Mouse (Mus musculus) CH12.LX (cell line): ENCODE results near the gene Vmn1r31. TPM values are rescaled to one million over a fixed set of nuclear protein-coding genes. Genes with fewer than 3 reads are reported as not detected.

ENCODE experiments used
- DNase-seq: peaks from one replicate; pipeline ENCODE4 v3.0.0-alpha.2; 2013; ENCODE audit errors: extremely low read depth
- H3K27ac ChIP-seq: 2 replicates; pipeline ENCODE4 v1.5.1; 2012; ENCODE audit warnings: low read depth, mild to moderate bottlenecking, control low read depth, moderate library complexity; ENCODE audit not compliant: insufficient read depth
- H3K27me3 ChIP-seq: replicated peaks from 2 replicates; pipeline ENCODE3; 2012; ENCODE audit warnings: inconsistent platforms
- H3K36me3 ChIP-seq, 2 experiments: replicated peaks in 1 of 2; 2 replicates each; pipeline versions ENCODE3 to v1.6.1; 2012; ENCODE audit warnings: inconsistent platforms in 1 of 2, low read length in 1 of 2, mild to moderate bottlenecking in 1 of 2, mixed read lengths in 1 of 2, moderate library complexity in 1 of 2; ENCODE audit not compliant: control insufficient read depth in 1 of 2, insufficient read depth in 1 of 2
- H3K4me1 ChIP-seq, 2 experiments: 2 replicates each; pipeline ENCODE4 v1.6.1; 2012; ENCODE audit warnings: inconsistent platforms in 1 of 2, moderate library complexity in 1 of 2; ENCODE audit not compliant: insufficient read depth in 2 of 2, control insufficient read depth in 1 of 2
- H3K4me2 ChIP-seq: 2 replicates; pipeline ENCODE4 v1.6.1; 2012; ENCODE audit warnings: low read depth, mild to moderate bottlenecking, control low read depth; ENCODE audit not compliant: poor library complexity, insufficient read depth, severe bottlenecking
- H3K4me3 ChIP-seq, 3 experiments: fragments of 150-350 bp in 1 of 3; sonication (generic) in 1 of 3; replicated peaks in 1 of 3; 2 replicates each; pipeline versions ENCODE3 to v1.5.1; 2011 to 2012; ENCODE audit warnings: low read depth in 2 of 3, low read length in 2 of 3, mild to moderate bottlenecking in 2 of 3, moderate library complexity in 2 of 3, control low read depth in 1 of 3, improper control_type of control experiment in 1 of 3, inconsistent platforms in 1 of 3, mixed read lengths in 1 of 3; ENCODE audit not compliant: poor library complexity in 1 of 3
- H3K79me2 ChIP-seq: replicated peaks from 2 replicates; pipeline ENCODE4 v1.6.1; 2012; ENCODE audit warnings: mild to moderate bottlenecking, moderate library complexity; ENCODE audit not compliant: control insufficient read depth, poor library complexity, insufficient read depth, severe bottlenecking; ENCODE audit errors: extremely low read depth
- H3K9ac ChIP-seq: 2 replicates; pipeline ENCODE4 v1.6.1; 2012; ENCODE audit warnings: low read depth, mild to moderate bottlenecking, control low read depth, moderate library complexity; ENCODE audit not compliant: insufficient read depth
- H3K9me3 ChIP-seq: replicated peaks from 2 replicates; pipeline ENCODE3; 2012; ENCODE audit warnings: low read length, inconsistent platforms, mixed read lengths
- CHD1 ChIP-seq: IDR thresholded peaks from 2 replicates; pipeline ENCODE4 v1.6.1; 2012; ENCODE audit warnings: low read depth, low read length, improper control_type of control experiment, inconsistent platforms
- E2F4 ChIP-seq: IDR thresholded peaks from 2 replicates; pipeline ENCODE4 v1.6.1; 2011; ENCODE audit warnings: low read depth, low read length, improper control_type of control experiment; ENCODE audit not compliant: insufficient replicate concordance
- ELF1 ChIP-seq: IDR thresholded peaks from 2 replicates; pipeline ENCODE4 v1.6.1; 2014; ENCODE audit warnings: low read depth, mild to moderate bottlenecking, inconsistent platforms, low read length, improper control_type of control experiment
- EP300 ChIP-seq: IDR thresholded peaks from 2 replicates; pipeline ENCODE4 v1.6.1; 2011; ENCODE audit warnings: low read length, improper control_type of control experiment
- GABPA ChIP-seq: IDR thresholded peaks from 2 replicates; pipeline ENCODE4 v1.6.1; 2012; ENCODE audit warnings: low read depth, low read length, improper control_type of control experiment, inconsistent platforms; ENCODE audit not compliant: insufficient replicate concordance
- JUN ChIP-seq: IDR thresholded peaks from 2 replicates; pipeline ENCODE4 v1.6.1; 2011; ENCODE audit warnings: low read depth, mild to moderate bottlenecking, low read length, improper control_type of control experiment, moderate library complexity; ENCODE audit not compliant: insufficient read depth
- JUND ChIP-seq: conservative IDR thresholded peaks from 2 replicates; pipeline ENCODE4 v1.6.1; 2011; ENCODE audit warnings: low read depth, low read length, improper control_type of control experiment
- KAT2A ChIP-seq: IDR thresholded peaks from 2 replicates; pipeline ENCODE4 v1.6.1; 2012; ENCODE audit warnings: low read length, improper control_type of control experiment, inconsistent platforms; ENCODE audit not compliant: insufficient replicate concordance
- MAFK ChIP-seq: IDR thresholded peaks from 2 replicates; pipeline ENCODE4 v1.6.1; 2011; ENCODE audit warnings: low read length, improper control_type of control experiment; ENCODE audit not compliant: insufficient replicate concordance
- MAX ChIP-seq: IDR thresholded peaks from 2 replicates; pipeline ENCODE4 v1.6.1; 2011; ENCODE audit warnings: low read length, improper control_type of control experiment
- MAZ ChIP-seq: IDR thresholded peaks from 2 replicates; pipeline ENCODE4 v1.6.1; 2012; ENCODE audit warnings: low read depth, mild to moderate bottlenecking, inconsistent platforms, low read length, improper control_type of control experiment, moderate library complexity
- MEF2A ChIP-seq: IDR thresholded peaks from 2 replicates; pipeline ENCODE4 v1.6.1; 2014; ENCODE audit warnings: low read depth, mild to moderate bottlenecking, inconsistent platforms, low read length, improper control_type of control experiment, borderline replicate concordance
- MXI1 ChIP-seq: IDR thresholded peaks from 2 replicates; pipeline ENCODE4 v1.6.1; 2011; ENCODE audit warnings: mild to moderate bottlenecking, low read depth, low read length, improper control_type of control experiment
- NELFE ChIP-seq: IDR thresholded peaks from 2 replicates; pipeline ENCODE4 v1.6.1; 2011; ENCODE audit warnings: low read depth, low read length, improper control_type of control experiment
- NRF1 ChIP-seq: IDR thresholded peaks from 2 replicates; pipeline ENCODE4 v1.6.1; 2014; ENCODE audit warnings: low read depth, mild to moderate bottlenecking, inconsistent platforms, low read length, improper control_type of control experiment, moderate library complexity
- PAX5 ChIP-seq: IDR thresholded peaks from 2 replicates; pipeline ENCODE4 v1.6.1; 2012; ENCODE audit warnings: low read length, inconsistent platforms, mixed read lengths
- POLR2A ChIP-seq: IDR thresholded peaks from 2 replicates; pipeline ENCODE4 v1.6.1; 2011; ENCODE audit warnings: low read depth, mild to moderate bottlenecking, improper control_type of control experiment, low read length
- POLR2AphosphoS2 ChIP-seq: IDR thresholded peaks from 2 replicates; pipeline ENCODE4 v1.6.1; 2011; ENCODE audit warnings: low read depth, low read length, improper control_type of control experiment
- SMC3 ChIP-seq: IDR thresholded peaks from 2 replicates; pipeline ENCODE4 v1.6.1; 2011; ENCODE audit warnings: low read depth, low read length, improper control_type of control experiment
- TBP ChIP-seq: conservative IDR thresholded peaks from 2 replicates; pipeline ENCODE4 v1.6.1; 2011; ENCODE audit warnings: low read depth, low read length, improper control_type of control experiment
- TCF12 ChIP-seq: IDR thresholded peaks from 2 replicates; pipeline ENCODE4 v1.6.1; 2014; ENCODE audit warnings: low read depth, mild to moderate bottlenecking, inconsistent platforms, low read length, improper control_type of control experiment
- UBTF ChIP-seq: IDR thresholded peaks from 2 replicates; pipeline ENCODE4 v1.6.1; 2012; ENCODE audit warnings: low read depth, mild to moderate bottlenecking, inconsistent platforms, low read length, improper control_type of control experiment, moderate library complexity
- USF1 ChIP-seq: IDR thresholded peaks from 2 replicates; pipeline ENCODE4 v1.6.1; 2014; ENCODE audit warnings: low read depth, mild to moderate bottlenecking, inconsistent platforms, low read length, improper control_type of control experiment
- USF2 ChIP-seq: conservative IDR thresholded peaks from 2 replicates; pipeline ENCODE4 v1.6.1; 2011; ENCODE audit warnings: low read depth, low read length, improper control_type of control experiment
- ZC3H11A ChIP-seq: IDR thresholded peaks from 2 replicates; pipeline ENCODE4 v1.6.1; 2012; ENCODE audit warnings: low read depth, mild to moderate bottlenecking, inconsistent platforms, low read length, improper control_type of control experiment
- ZMIZ1 ChIP-seq: IDR thresholded peaks from 2 replicates; pipeline ENCODE4 v1.6.1; 2012; ENCODE audit warnings: low read depth, mild to moderate bottlenecking, inconsistent platforms, low read length, improper control_type of control experiment
- ZNF384 ChIP-seq: IDR thresholded peaks from 2 replicates; pipeline ENCODE4 v1.6.1; 2012; ENCODE audit warnings: low read depth, low read length, improper control_type of control experiment, inconsistent platforms
- dilution Hi-C: fragments of 300-500 bp; cut with MboI; formaldehyde crosslinking; loops from 2 replicates; pipeline ENCODE4 v1.14.3; 2020; ENCODE audit warnings: low sequenced_read_pairs; ENCODE audit not compliant: extremely low pct_unique_long_range_greater_than_20kb, extremely low pct_ligation_motif_present
- in situ Hi-C: fragments of 300-500 bp; cut with MboI; formaldehyde crosslinking; loops from 3 replicates; pipeline ENCODE4 v1.14.3; 2019; ENCODE audit warnings: low sequenced_read_pairs, low pct_ligation_motif_present, low pct_unique_long_range_greater_than_20kb, mixed read lengths
- polyA plus RNA-seq: library from polyadenylated mRNA; unstranded; fragments of >175 nt; gene quantifications from 2 replicates; pipeline ENCODE4 v1.2.1, GENCODE M21; 2012; ENCODE audit warnings: low read depth; ENCODE audit not compliant: insufficient read length
- total RNA-seq, 2 experiments: library from RNA; depleted of rRNA; stranded (reverse); fragments of 300-350 nt in 1 of 2; fragments of >200 nt in 1 of 2; gene quantifications; 2 replicates each; pipeline ENCODE4 v1.2.3; 2012 to 2014

Vmn1r31 gene
- total RNA-seq (2012; rRNA removed) (not detected in 2 replicates), total RNA-seq (2014; rRNA removed) (not detected in 2 replicates), polyA plus RNA-seq (not detected in 2 replicates)

GRCm38 (mm10) chr6:58475230-58475629 lies at the start of gene Vmn1r31:
Vmn1r31 (minus strand) TSS chr6:58475330.
- DNase-seq: no peak
- H3K4me2 ChIP-seq: no peak within 1 kb of the TSS
- no peaks in the 10 kb centered on the region for H3K9me3 ChIP-seq
- no peaks in the 10 kb centered on the region for H3K79me2 ChIP-seq
- no peaks in the 10 kb centered on the region for H3K27me3 ChIP-seq
- no peaks in the 10 kb centered on the region for H3K4me1 ChIP-seq
- in situ Hi-C loops: no loop called here
- no peak within 1 kb of the TSS for H3K9ac ChIP-seq
- dilution Hi-C loops: no loop called here
- no peak within 1 kb of the TSS for H3K4me3 ChIP-seq
- H3K27ac ChIP-seq: no peak within 1 kb of the TSS
- no peak for TF ChIP-seq TCF12
- no peak for TF ChIP-seq MAFK
- no peak for TF ChIP-seq EP300
- no peak for TF ChIP-seq PAX5
- no peak for TF ChIP-seq CHD1
- TF ChIP-seq POLR2A: no peak
- TF ChIP-seq JUN: no peak
- no peak for TF ChIP-seq MXI1
- no peak for TF ChIP-seq NRF1
- no peak for TF ChIP-seq MEF2A
- TF ChIP-seq GABPA: no peak
- TF ChIP-seq USF2: no peak
- no peak for TF ChIP-seq E2F4
- TF ChIP-seq MAZ: no peak
- TF ChIP-seq NELFE: no peak
- TF ChIP-seq JUND: no peak
- TF ChIP-seq SMC3: no peak
- no peaks in the 10 kb centered on the region for H3K36me3 ChIP-seq

DNA sequence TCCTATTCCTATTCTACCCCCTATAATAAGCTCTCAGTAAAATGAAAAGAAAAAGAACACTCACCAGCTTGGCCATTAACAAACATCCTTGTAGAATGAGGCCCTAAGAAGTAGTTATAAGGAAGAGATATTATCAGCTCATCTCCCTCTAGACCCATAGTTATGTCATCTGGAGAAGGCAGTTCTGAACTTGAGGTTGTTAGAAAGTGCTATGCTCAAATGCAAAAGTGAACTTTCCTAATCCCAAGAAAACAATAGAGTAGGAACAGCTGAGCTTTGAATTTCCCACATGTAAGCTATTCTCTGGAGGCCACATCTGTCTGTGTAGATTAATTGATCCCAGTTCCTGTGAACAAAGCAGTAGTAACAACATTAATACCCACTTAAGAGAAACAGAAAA lies 31.8 kb downstream of the Vmn1r31 start, which contains the start of gene Vmn1r30:
TSS of gene Vmn1r30 (minus strand) at position 101 of the 400 bp plus-strand sequence.
- no peak within 1 kb of the TSS for H3K27ac ChIP-seq
- H3K4me1 ChIP-seq: no peaks in the 10 kb centered on the region
- no peak within 1 kb of the TSS for H3K4me2 ChIP-seq
- dilution Hi-C loops: no loop called here
- no peaks in the 10 kb centered on the region for H3K36me3 ChIP-seq
- H3K79me2 ChIP-seq: no peaks in the 10 kb centered on the region
- no peak for DNase-seq
- H3K9ac ChIP-seq: no peak within 1 kb of the TSS
- no peaks in the 10 kb centered on the region for H3K27me3 ChIP-seq
- TF ChIP-seq ZNF384 (no peak), USF1 (no peak), POLR2A (no peak), ELF1 (no peak), KAT2A (no peak), TCF12 (no peak), MAZ (no peak), MEF2A (no peak), ZC3H11A (no peak), UBTF (no peak), POLR2AphosphoS2 (no peak), ZMIZ1 (no peak), MAX (no peak), JUND (no peak), PAX5 (no peak), TBP (no peak), GABPA (no peak), SMC3 (no peak)
- TF ChIP-seq, all 38 proteins: peak for 0
- in situ Hi-C loops: no loop called here
- H3K9me3 ChIP-seq: no peaks in the 10 kb centered on the region
- no peak within 1 kb of the TSS for H3K4me3 ChIP-seq
